Mouse (Mus musculus) frontal cortex, adult 2 months (tissue): ENCODE data around the gene Gm49333. TPM values are rescaled to one million over a fixed set of nuclear protein-coding genes. Genes with fewer than 3 reads are reported as not detected.

Experiments
- DNase-seq, 2 experiments: peaks; one replicate each; pipeline ENCODE4 v3.0.0; 2022; ENCODE audit warnings: low spot score in 1 of 2; ENCODE audit errors: extremely low spot score in 1 of 2
- polyA plus RNA-seq: library from polyadenylated mRNA; depleted of rRNA; stranded (reverse); fragments of >200 nt; gene quantifications from 2 replicates; pipeline ENCODE4 v1.2.3, GENCODE M21; 2012; rRNA removed

Gm49333 gene
- 0.14 TPM in 1 of 2 replicates, not detected in the other for polyA plus RNA-seq

- DNase-seq, result peak; percentile 76 to 77
Measured at GRCm38 (mm10) chr16:20611357-20612227, at the start of gene Gm49333, which contains the start of the genes Eef1akmt4 and Alg3. TSS of gene Gm49333 (plus strand) at chr16:20611610. TSS of gene Eef1akmt4 (plus strand) at chr16:20611593. TSS of gene Alg3 (minus strand) at chr16:20611735.

- DNase-seq, result no peak
Measured at GRCm38 (mm10) chr16:20565075-20565474, 46.3 kb upstream of the Gm49333 start.

GRCm38 (mm10) chr16:20589366-20589938, 22.0 kb upstream of the Gm49333 start, which contains the start of gene Vwa5b2:
TSS of gene Vwa5b2 (plus strand) at chr16:20589471.
- peak in 1 of 2 experiments; percentile 56 for DNase-seq

GRCm38 (mm10) chr16:20589939-20590679, 21.3 kb upstream of the Gm49333 start:
- peak in 1 of 2 experiments; percentile 69 for DNase-seq

GRCm38 (mm10) chr16:20590680-20591038, 20.8 kb upstream of the Gm49333 start:
- DNase-seq, result no peak

- DNase-seq, result no peak
Measured at GRCm38 (mm10) chr16:20591076-20591705, 20.2 kb upstream of the Gm49333 start.

GRCm38 (mm10) chr16:20595060-20595673, 16.2 kb upstream of the Gm49333 start:
- no peak for DNase-seq

GRCm38 (mm10) chr16:20595737-20596136, 15.7 kb upstream of the Gm49333 start:
- no peak for DNase-seq

- DNase-seq, result no peak
Measured at GRCm38 (mm10) chr16:20596687-20597441, 14.5 kb upstream of the Gm49333 start.

GRCm38 (mm10) chr16:20600511-20600910, 10.9 kb upstream of the Gm49333 start:
- DNase-seq, result no peak

- no peak for DNase-seq
Measured at GRCm38 (mm10) chr16:20604705-20605104, 6.7 kb upstream of the Gm49333 start.

- DNase-seq, result peak in 1 of 2 experiments; percentile 87
Measured at GRCm38 (mm10) chr16:20610501-20611356, 681 bp upstream of the Gm49333 start.

GRCm38 (mm10) chr16:20619541-20620398, 8.4 kb downstream of the Gm49333 start:
- no peak for DNase-seq

GRCm38 (mm10) chr16:20620399-20620735, 9.0 kb downstream of the Gm49333 start:
- no peak for DNase-seq

GRCm38 (mm10) chr16:20620751-20621190, 9.4 kb downstream of the Gm49333 start:
- no peak for DNase-seq

- DNase-seq, result no peak
Measured at GRCm38 (mm10) chr16:20621191-20621990, 10.0 kb downstream of the Gm49333 start, which contains the start of gene Camk2n2. TSS of gene Camk2n2 (minus strand) at chr16:20621287.
